Mouse (Mus musculus) layer of hippocampus, adult 2 months (tissue): ENCODE results near the gene A630076J17Rik. TPM values are rescaled to one million over a fixed set of nuclear protein-coding genes. Genes with fewer than 3 reads are reported as not detected.

Experiments
- DNase-seq, 2 experiments: peaks; one replicate each; pipeline ENCODE4 v3.0.0; 2022; ENCODE audit warnings: low spot score in 2 of 2
- H3K27ac ChIP-seq: fragments of 200-600 bp; 2 replicates; pipeline ENCODE4 v1.8.1; 2022
- H3K4me3 ChIP-seq: fragments of 200-600 bp; 2 replicates; pipeline ENCODE4 v1.8.1; 2022; ENCODE audit warnings: mild to moderate bottlenecking
- CTCF ChIP-seq: fragments of 200-600 bp; conservative IDR thresholded peaks from 2 replicates; pipeline ENCODE4 v1.8.1; 2022; ENCODE audit warnings: antibody characterized with exemption, mild to moderate bottlenecking, moderate library complexity
- total RNA-seq, 2 experiments: library from RNA; stranded (reverse); gene quantifications; 2 replicates each; pipeline ENCODE4 v1.2.3; 2021

The A630076J17Rik gene
- total RNA-seq, 2 experiments from 2014 or later, result not detected

DNA sequence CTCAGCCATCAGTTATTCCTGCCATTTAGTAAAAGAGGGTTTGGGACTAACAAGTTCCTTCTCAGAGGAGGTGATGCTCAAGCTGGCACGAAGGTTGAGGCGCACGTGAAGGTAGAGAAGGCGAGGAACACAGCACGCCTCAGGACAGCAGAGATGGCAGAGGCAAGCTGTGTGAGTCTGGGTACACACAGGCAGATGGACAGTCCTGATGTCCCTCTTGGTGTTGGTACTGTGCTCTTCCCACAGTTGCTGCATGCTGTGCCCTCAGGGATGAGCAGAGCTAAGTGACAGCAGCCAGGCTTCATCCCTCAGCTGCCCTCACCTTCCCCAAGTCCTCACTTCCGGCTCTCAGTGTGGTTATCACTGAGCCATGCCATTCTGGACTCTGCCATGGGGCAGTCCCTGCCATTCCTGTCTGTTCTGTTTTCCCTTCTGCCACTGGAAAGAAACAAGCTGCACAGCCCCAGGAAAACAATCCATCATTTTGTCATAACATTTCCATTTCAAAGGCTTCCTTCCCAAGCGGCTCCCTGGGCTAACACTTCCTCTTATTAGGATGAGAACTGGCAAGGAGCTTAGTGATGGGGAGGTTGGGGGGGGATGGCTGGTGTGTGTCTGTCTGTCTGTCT lies 22.7 kb upstream of the A630076J17Rik start:
- no peak overlapping the region for H3K4me3 ChIP-seq
- no peak overlapping the region for H3K27ac ChIP-seq
- no peak for DNase-seq
- no peak for TF ChIP-seq CTCF

DNA sequence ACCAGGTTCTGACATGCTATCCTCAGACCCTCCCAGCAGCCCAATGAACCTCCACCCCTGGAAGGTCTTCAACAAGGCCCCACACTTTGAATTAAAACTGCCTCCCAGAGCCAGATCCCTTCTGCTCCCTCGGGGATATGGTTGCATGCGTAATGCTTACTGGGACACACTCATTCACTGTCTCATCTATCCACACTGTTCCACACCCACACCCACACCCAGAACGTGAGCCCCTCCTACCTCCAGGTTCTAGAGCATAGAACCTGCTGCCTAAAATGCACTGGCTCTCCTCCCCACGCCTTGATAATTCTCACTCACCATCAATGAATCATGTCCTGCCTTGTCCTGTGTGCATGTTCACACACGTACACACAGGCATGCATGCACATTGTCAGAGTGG lies 15.8 kb upstream of the A630076J17Rik start:
- no peak overlapping the region for H3K4me3 ChIP-seq
- no peak overlapping the region for H3K27ac ChIP-seq
- DNase-seq, result no peak
- TF ChIP-seq CTCF, result no peak

DNA sequence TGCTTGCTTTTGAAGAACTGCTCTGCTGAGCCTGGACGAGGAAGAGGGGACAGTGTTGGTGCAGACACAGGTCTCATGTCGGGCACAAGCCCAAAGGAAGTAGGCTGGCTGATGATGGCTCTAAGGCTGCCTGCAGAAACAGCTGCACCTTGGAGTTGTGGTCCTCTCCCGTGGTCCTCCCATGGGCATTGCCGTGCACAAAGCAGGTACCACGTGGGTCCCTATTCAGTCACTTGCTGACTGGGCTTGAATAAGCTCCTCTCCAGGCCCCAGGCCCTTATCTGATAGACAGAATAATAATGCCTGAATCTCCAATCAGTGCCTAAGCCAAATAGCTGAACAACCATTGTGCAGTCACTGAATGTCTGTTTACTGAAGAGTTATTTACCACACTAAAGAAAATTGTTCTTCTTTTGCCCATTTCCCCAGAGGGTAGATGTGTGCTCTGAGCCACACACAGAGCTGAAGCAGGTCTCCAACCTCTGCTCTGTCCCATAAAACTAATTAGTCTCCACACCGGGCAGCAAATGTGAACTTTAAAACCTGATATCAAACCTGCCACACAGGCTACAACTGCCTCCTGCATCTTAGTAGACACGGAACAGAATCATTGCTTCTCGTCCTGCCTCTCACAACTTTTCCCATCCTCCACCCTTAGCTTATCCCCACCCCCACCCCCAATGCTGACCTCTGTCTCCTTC lies 13.9 kb upstream of the A630076J17Rik start:
- Histone ChIP-seq H3K27ac (no peak overlapping the region), H3K4me3 (no peak overlapping the region)
- TF ChIP-seq CTCF, result no peak
- DNase-seq, result no peak

DNA sequence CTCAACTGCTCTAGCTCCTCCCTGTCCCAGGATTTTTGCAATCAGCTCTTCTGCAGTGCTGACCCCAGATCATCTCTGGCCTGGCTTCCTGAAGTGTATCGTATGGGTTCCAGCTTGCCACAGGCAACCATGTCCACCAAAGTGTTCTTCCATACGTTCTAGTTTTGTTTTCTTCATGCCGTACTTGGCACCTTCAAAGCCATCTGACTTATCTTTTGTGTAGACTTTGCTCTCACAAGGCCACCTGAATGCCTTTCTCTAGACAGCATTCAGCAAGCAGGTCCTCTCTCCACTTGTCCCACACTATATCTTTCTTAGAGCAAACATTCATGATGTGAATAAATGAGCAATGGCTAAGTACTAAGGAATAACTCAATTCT lies 13.3 kb upstream of the A630076J17Rik start:
- TF ChIP-seq CTCF, result no peak
- H3K4me3 ChIP-seq, result no peak overlapping the region
- DNase-seq, result no peak
- no peak overlapping the region for H3K27ac ChIP-seq

DNA sequence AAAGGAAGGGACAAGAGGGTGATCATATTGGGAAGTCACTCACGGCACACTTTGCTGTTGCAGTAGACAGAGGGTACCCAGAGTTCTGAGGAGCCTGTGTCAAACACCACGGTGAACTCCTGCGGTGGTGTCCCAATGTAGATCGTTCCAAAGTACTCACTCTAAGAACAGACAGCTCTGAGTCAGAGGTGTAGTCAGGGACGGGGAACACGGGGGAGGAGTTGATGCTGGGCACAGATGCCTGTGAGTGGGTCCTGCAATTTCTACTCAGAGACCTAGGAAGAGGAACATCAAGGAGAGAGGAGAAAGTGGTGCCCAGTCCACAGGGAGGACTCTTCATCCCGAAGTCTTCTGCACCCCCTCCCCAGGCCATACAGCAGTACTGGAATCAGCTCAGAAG lies 11.8 kb upstream of the A630076J17Rik start:
- no peak overlapping the region for H3K4me3 ChIP-seq
- DNase-seq, result no peak
- H3K27ac ChIP-seq, result no peak overlapping the region
- TF ChIP-seq CTCF, result no peak

DNA sequence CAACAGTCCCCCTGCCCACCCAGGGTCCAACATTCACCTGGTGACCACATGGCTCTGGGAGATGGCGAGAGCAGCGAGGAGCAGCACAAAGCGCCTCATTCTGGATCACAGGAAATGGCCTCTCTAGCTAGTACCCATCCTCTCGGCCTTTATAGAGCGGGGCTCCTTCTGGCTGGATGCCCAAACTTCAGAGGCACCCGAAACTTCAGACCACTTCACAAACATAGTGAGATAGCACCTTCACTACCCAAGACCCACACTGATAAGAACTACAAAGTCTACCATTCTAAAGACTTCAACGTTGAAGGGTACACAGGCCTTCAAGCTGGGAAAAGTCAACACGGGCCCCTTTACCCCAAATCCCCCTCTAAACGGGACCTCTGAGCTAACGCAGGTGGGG lies 8.8 kb upstream of the A630076J17Rik start, which contains the start of gene Cym:
Cym (minus strand) TSS at position 125 of the 400 bp plus-strand sequence.
- no peak within 1 kb of the TSS for H3K4me3 ChIP-seq
- no peak for TF ChIP-seq CTCF
- DNase-seq, result no peak
- H3K27ac ChIP-seq, result no peak within 1 kb of the TSS

DNA sequence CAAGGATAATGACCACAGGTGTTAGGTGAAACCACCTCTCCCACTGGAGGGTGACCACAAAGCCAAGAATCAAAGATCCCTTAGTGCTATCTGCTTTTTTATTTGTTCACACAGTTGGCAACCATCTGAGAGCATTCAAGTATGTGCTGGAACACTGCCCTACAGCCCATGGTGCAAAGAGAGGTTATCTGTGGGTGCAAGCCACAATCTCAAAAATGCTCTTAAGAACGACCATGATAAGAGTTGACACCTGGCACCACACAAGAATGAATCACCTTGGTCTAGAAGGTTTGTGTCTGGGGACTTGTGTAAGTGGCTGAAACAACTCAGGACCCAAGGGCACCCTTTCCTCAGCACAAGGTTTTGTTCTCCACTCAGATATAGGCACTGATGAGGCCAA lies 7.2 kb upstream of the A630076J17Rik start:
- H3K4me3 ChIP-seq, result no peak overlapping the region
- H3K27ac ChIP-seq, result no peak overlapping the region
- no peak for TF ChIP-seq CTCF
- DNase-seq, result no peak

DNA sequence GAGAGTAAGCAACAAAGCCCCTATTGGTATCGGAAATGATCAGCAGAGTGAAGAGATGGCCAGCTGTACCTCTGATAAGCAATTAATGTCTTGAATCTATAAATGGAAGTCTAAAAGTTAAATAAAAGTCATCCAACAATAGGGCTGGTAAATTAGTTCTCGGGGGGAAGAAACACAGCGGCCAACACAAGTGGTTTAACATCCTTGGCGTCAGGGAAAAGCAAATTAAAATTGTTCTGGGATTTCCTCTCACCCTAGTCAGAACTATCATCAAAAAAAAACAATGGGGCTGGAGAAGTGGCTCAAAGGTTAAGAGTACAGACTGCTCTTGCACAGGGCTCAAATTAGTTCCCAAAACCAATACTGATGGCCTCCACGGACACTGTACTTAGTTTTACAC lies 4.6 kb upstream of the A630076J17Rik start:
- no peak overlapping the region for H3K27ac ChIP-seq
- DNase-seq, result no peak
- H3K4me3 ChIP-seq, result no peak overlapping the region
- TF ChIP-seq CTCF, result no peak

DNA sequence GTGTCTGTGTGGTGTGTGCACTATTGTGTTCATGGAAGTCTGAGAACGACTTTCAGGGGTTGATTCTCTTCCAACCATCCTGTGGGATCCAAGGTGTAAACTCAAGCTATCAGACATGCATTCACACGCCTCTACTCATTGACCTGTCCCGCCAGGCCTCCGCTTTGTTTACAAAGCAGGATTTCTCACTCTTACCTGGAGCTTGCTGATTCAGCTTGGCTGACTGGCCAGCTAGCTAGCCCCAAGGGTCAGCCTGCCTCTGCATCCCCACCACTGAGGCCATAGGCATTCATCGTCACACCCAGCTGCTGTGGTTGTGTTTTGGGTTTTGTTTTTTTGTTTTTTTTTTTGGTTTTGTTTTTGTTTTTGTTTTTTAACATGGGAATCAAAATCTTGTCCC lies 1.2 kb upstream of the A630076J17Rik start:
- DNase-seq, result no peak
- Histone ChIP-seq H3K4me3 (no peak overlapping the region), H3K27ac (no peak overlapping the region)
- no peak for TF ChIP-seq CTCF

DNA sequence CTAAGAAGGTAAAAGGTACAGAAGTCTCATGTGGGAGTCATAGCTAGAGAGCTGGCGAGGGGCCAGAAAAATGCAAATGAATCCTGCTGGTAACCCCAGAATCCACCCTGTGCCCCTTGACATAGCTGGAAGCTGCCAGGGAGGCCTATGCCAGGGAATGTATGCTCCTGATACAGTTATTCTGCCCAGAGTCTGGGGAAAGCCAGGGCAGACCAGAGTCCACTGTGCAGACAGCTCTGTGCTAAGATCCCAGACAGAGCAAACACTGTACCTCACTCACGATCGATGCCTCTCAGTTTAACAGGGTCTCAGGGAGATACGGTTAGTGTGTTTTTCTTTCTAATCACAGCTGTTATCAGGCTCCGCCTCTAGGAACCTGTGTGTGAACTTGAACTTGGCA lies 592 bp upstream of the A630076J17Rik start:
- Histone ChIP-seq H3K27ac (no peak overlapping the region), H3K4me3 (no peak overlapping the region)
- DNase-seq, result no peak
- TF ChIP-seq CTCF, result no peak

DNA sequence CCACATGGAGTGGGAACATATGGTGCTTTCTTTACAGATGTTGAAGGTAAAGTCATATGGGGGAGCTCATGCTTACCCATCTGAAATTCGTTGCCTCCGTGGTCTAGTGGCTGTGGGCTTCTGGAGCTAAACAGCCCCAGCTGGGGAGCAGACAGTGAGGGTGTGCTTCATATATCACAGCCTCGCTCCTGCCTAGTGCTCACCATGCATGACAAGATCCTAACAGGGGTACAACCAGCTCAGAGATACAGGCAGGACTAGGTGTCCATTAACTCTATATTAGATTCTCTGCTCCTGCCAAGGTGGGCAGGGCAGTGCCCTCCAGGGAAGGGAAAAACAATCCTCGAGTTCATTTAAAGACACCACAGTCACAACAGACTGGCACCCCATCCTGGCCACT lies 788 bp downstream of the A630076J17Rik start:
- no peak for TF ChIP-seq CTCF
- H3K27ac ChIP-seq, result no peak overlapping the region
- no peak overlapping the region for H3K4me3 ChIP-seq
- no peak for DNase-seq

DNA sequence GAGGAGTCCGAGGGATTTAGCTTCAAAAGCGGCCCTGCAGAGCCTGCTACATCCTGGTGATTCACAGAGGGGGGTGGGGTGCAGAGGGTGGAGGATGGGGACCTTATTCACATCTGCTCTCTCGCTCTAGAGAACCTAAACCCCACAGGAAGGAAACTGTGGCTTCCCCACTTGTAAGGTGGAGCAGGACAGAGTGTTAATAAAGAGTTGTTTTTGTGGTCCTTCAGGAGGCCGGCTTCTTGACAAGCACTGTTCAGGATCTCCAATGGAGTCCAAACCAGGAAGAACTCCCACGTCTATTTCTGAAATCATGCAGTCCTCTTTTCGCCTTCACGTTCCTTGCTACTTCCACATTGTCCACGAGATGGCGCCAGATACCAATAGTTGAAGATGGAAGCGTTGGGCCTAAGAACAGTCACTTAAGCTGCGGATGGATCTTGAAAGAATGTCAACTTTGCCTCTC lies 3.0 kb downstream of the A630076J17Rik start:
- peak overlapping the region; percentile 89 for H3K27ac ChIP-seq
- peak; percentile 94 for TF ChIP-seq CTCF
- H3K4me3 ChIP-seq, result peak overlapping the region; percentile 43
- DNase-seq, result peak; percentile 86 to 95

DNA sequence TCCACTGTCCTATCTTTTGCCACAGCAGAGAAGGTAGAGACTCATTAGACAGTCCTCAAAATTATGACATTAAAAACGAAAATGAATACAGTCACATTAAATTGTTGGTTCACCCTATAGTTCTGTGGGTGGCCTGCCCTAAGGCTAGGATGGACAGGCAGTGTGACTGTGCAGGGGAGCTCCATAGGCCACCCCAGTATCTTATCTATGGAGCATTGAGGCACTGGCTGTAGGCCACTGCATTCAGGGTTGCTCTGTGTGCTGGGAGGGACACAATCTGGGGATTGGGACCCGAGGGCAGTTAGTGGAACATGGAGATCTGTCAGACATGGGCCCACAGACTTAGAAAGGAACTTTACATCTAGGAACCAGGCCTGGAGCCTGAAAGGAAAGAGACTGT lies 3.5 kb downstream of the A630076J17Rik start:
- no peak overlapping the region for H3K27ac ChIP-seq
- TF ChIP-seq CTCF, result no peak
- DNase-seq, result no peak
- no peak overlapping the region for H3K4me3 ChIP-seq

DNA sequence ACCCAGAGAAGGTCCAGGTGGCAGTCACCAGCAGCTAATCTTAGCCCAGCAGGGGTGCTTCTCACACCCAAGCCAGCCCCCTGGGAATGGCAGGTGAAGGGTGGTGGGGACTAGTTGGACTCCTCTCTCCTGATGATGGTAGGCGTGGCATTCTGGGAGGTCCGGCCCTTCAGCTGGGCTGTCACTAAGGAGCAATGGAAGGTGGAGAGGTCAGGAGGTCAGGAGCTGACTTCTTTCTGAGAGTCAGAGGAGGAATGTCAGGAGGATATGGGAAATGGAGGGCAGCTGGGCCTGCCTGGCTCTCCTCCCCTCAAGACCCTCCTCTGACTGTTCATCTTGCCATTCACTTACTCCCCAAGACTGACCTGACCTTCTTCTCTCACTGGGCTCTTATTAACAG lies 7.6 kb downstream of the A630076J17Rik start:
- no peak for DNase-seq
- TF ChIP-seq CTCF, result no peak
- Histone ChIP-seq H3K27ac (no peak overlapping the region), H3K4me3 (no peak overlapping the region)
